Mouse (Mus musculus) liver, adult 2 months (tissue): ENCODE data around the gene Scly.

ENCODE experiments used
- CTCF ChIP-seq: fragments of 200-500 bp; IDR thresholded peaks from 2 replicates; pipeline ENCODE4 v1.5.1; 2011; ENCODE audit warnings: low read depth, low read length, control low read depth
- POLR2A ChIP-seq: fragments of 200-500 bp; IDR thresholded peaks from 2 replicates; pipeline ENCODE4 v1.6.1; 2011; ENCODE audit warnings: low read length, control low read depth; ENCODE audit not compliant: insufficient read depth; ENCODE audit errors: extremely low read depth

DNA sequence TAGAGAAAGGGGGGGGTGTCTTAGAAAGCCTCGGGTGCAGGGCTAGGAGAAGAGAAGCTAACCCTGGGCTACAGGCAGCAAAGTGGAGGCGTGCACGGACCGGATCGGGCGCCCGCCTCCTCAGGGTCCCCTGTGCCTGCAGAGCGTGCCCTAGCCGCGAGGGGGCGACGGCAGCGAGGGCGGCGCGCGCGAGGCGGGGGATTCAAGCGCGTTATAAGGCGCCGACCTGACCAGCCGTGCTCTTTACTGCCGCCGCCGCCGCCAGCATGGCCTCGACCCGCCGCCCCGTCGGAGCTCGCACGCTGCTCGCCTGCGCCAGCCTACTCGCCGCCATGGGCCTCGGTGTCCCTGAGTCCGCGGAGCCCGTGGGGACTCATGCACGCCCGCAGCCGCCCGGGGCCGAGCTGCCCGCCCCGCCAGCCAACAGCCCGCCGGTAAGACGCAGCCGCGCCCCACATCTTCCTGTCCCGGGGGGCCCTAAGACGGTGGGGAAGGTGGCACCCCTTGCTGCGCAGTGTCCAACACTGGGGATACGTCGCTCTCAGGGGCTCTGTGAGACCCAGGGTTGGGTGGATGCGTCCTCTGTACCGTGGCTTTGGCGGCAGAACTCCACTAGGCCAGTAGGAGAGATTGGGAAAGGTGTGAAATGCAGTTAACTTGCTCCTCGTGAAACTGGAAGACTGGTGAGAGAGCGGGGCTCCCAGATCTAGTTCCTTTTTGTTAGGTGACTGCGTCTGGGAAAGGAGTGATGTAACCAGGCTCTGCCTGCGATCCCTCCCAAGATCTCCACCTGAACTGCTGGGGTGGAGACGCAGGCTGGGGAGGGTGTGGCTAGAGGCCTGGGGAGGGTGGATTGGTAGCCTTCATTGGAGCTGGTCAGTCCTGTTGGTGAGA lies 68.3 kb downstream of the Scly start, which contains the start of gene Erfe:
- peak; percentile 81 for TF ChIP-seq CTCF
- no peak for TF ChIP-seq POLR2A
